Comparison of ENCODE assay signal across 14 mouse cellular contexts in the genomic region with DNA sequence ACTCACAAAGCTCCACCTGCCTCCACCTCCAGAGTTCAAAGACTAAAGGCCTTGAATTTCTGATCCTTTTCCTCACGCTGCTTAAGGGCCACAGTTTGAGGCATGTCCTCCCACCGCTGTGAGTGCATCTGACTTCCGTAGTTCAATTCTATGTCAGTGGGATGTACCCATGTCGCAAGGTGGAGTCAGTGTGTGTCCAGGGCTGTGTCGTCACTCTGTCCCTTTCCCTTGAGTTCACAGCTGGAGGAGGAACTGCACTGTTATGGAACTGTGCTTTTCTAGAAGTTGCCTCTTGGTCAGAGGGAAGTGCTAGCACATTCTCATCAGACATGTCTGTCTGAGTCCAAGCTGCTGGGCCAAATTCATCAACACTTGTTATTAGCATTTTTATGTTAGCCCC.
"Had no signal": no experiment of that assay in that cellular context is flagged by ENCODE, and none has a peak within 500 bp of the region (broad histone marks: within the 10 kb centered on the region; RNA-seq: fewer than 3 reads in every experiment).

No protein-coding gene starts in this region.

- H3K9me3 ChIP-seq: limb, embryonic 12.5 days; liver, embryonic 13.5 days; megakaryocyte, embryonic 14.5 days had no signal

- H3K27ac ChIP-seq: kidney, postnatal 0 days; limb, embryonic 12.5 days; liver, embryonic 13.5 days had no signal

- H3K4me2 ChIP-seq: limb, embryonic 12.5 days; liver, embryonic 13.5 days; midbrain, embryonic 11.5 days had no signal

- H3K27me3 ChIP-seq: limb, embryonic 12.5 days; liver, embryonic 13.5 days; megakaryocyte, embryonic 14.5 days had no signal

- DNase-seq: kidney, adult 11 months; kidney, adult 9 months; kidney, postnatal 36 days; layer of hippocampus, adult 9-11 months; liver, embryonic 13.5 days; right cerebral cortex, adult 18-20 months; right cerebral cortex, postnatal 25 days had no signal

- ATAC-seq: hindbrain, embryonic 16.5 days; inflammation-experienced regulatory T-cells, adult 6 months; midbrain, embryonic 16.5 days had no signal

- H3K4me3 ChIP-seq: limb, embryonic 12.5 days; liver, embryonic 13.5 days; megakaryocyte, embryonic 14.5 days had no signal

- H3K9ac ChIP-seq: limb, embryonic 12.5 days; liver, embryonic 13.5 days had no signal
